Mouse (Mus musculus) spleen, postnatal 36 days (tissue): Measurements from ENCODE around the gene 1110051M20Rik.

Experiments
- DNase-seq, 2 experiments: peaks; one replicate each; pipeline ENCODE4 v3.0.0; 2022; ENCODE audit warnings: low spot score in 2 of 2, mixed read lengths in 1 of 2

The 1110051M20Rik gene

GRCm38 (mm10) chr2:91305926-91306325 lies 138.6 kb downstream of the 1110051M20Rik start:
- no peak for DNase-seq

- DNase-seq: no peak
Measured at GRCm38 (mm10) chr2:91302845-91303244, 141.7 kb downstream of the 1110051M20Rik start.

- no peak for DNase-seq
Measured at GRCm38 (mm10) chr2:91301836-91302235, 142.7 kb downstream of the 1110051M20Rik start.

- no peak for DNase-seq
Measured at GRCm38 (mm10) chr2:91300784-91301183, 143.7 kb downstream of the 1110051M20Rik start.

- DNase-seq: no peak
Measured at GRCm38 (mm10) chr2:91299156-91299555, 145.3 kb downstream of the 1110051M20Rik start.

- DNase-seq: no peak
Measured at GRCm38 (mm10) chr2:91295895-91296294, 148.6 kb downstream of the 1110051M20Rik start.

GRCm38 (mm10) chr2:91294226-91294625 lies 150.3 kb downstream of the 1110051M20Rik start:
- DNase-seq: no peak

GRCm38 (mm10) chr2:91291197-91292007 lies 153.1 kb downstream of the 1110051M20Rik start:
- DNase-seq: no peak

GRCm38 (mm10) chr2:91287563-91287962 lies 156.9 kb downstream of the 1110051M20Rik start:
- no peak for DNase-seq

GRCm38 (mm10) chr2:91285885-91286505 lies 158.5 kb downstream of the 1110051M20Rik start:
- peak in 1 of 2 experiments; percentile 35 for DNase-seq

GRCm38 (mm10) chr2:91284375-91285199 lies 159.9 kb downstream of the 1110051M20Rik start:
- DNase-seq: no peak

GRCm38 (mm10) chr2:91283972-91284371 lies 160.5 kb downstream of the 1110051M20Rik start:
- no peak for DNase-seq

- DNase-seq: no peak
Measured at GRCm38 (mm10) chr2:91281366-91281765, 163.1 kb downstream of the 1110051M20Rik start.

GRCm38 (mm10) chr2:91279372-91279755 lies 165.1 kb downstream of the 1110051M20Rik start:
- DNase-seq: no peak

GRCm38 (mm10) chr2:91278749-91279371 lies 165.6 kb downstream of the 1110051M20Rik start:
- DNase-seq: no peak

- no peak for DNase-seq
Measured at GRCm38 (mm10) chr2:91269687-91270133, 174.8 kb downstream of the 1110051M20Rik start.

- DNase-seq: no peak
Measured at GRCm38 (mm10) chr2:91268706-91269105, 175.8 kb downstream of the 1110051M20Rik start.

GRCm38 (mm10) chr2:91268042-91268441 lies 176.5 kb downstream of the 1110051M20Rik start:
- no peak for DNase-seq

GRCm38 (mm10) chr2:91264711-91265681 lies 179.5 kb downstream of the 1110051M20Rik start, which contains the start of gene Arfgap2:
Gene Arfgap2, plus strand, starts transcription at chr2:91264974.
- DNase-seq: peak; percentile 97
